Mouse (Mus musculus) cerebellum, adult 2 months (tissue): ENCODE measurements around the gene Mast4.

Experiments
- CTCF ChIP-seq: fragments of 200-500 bp; IDR thresholded peaks from 2 replicates; pipeline ENCODE4 v1.5.1; 2011; ENCODE audit warnings: low read depth, mild to moderate bottlenecking, control low read depth, low read length, moderate library complexity, borderline replicate concordance; ENCODE audit not compliant: insufficient read depth
- POLR2A ChIP-seq: fragments of 200-500 bp; IDR thresholded peaks from 2 replicates; pipeline ENCODE4 v1.6.1; 2011; ENCODE audit warnings: low read length, control low read depth, borderline replicate concordance; ENCODE audit not compliant: insufficient read depth

GRCm38 (mm10) chr13:103059995-103060652 lies 274.2 kb downstream of the Mast4 start:
- TF ChIP-seq CTCF: no peak
- TF ChIP-seq POLR2A: no peak
